Mouse (Mus musculus) forebrain, embryonic 12.5 days (tissue): ENCODE data around the gene Ccnl2. TPM values are rescaled to one million over a fixed set of nuclear protein-coding genes. Genes with fewer than 3 reads are reported as not detected.

Experiments used
- ATAC-seq: fragments of 200-750 bp; cut with Nextera tagmentation; 2 replicates; pipeline ENCODE4 v1.8.0; 2017; ENCODE audit warnings: moderate TSS enrichment; ENCODE audit not compliant: low FRiP score
- H3K27ac ChIP-seq: fragments of 300-500 bp; sonication (generic); 2 replicates; pipeline ENCODE4 v1.5.1; 2016; ENCODE audit warnings: mild to moderate bottlenecking
- H3K27me3 ChIP-seq: fragments of 300-500 bp; sonication (generic); 2 replicates; pipeline ENCODE4 v1.6.1; 2016; ENCODE audit warnings: mild to moderate bottlenecking
- H3K36me3 ChIP-seq: fragments of 300-500 bp; sonication (generic); replicated peaks from 2 replicates; pipeline ENCODE4 v1.6.1; 2016; ENCODE audit warnings: mild to moderate bottlenecking
- H3K4me1 ChIP-seq: fragments of 300-500 bp; sonication (generic); 2 replicates; pipeline ENCODE4 v1.6.1; 2016
- H3K4me2 ChIP-seq: fragments of 300-500 bp; sonication (generic); 2 replicates; pipeline ENCODE4 v1.6.1; 2016; ENCODE audit warnings: mild to moderate bottlenecking, moderate library complexity
- H3K4me3 ChIP-seq: fragments of 300-500 bp; sonication (generic); replicated peaks from 2 replicates; pipeline ENCODE4 v1.5.1; 2016; ENCODE audit warnings: mild to moderate bottlenecking
- H3K9ac ChIP-seq: fragments of 300-500 bp; sonication (generic); 2 replicates; pipeline ENCODE4 v1.6.1; 2016; ENCODE audit warnings: mild to moderate bottlenecking
- H3K9me3 ChIP-seq: fragments of 300-500 bp; sonication (generic); 2 replicates; pipeline ENCODE4 v1.6.1; 2016
- WGBS: fragments of 180-500 bp; shearing (Covaris S2); methylation state at CpG from one replicate; pipeline ENCODE4 v1.1.7; 2016; 5-methylcytosine and 5-hydroxymethylcytosine counted together
- microRNA-seq: library from miRNA; unstranded; fragments of <30 nt; microRNA quantifications from one replicate; pipeline ENCODE4, GENCODE M21; 2017
- polyA plus RNA-seq: library from polyadenylated mRNA; unstranded; fragments of >200 nt; fragmentation: Nextera tagmentation; extraction: Ambion mirVana; gene quantifications from 2 replicates; pipeline ENCODE4 v1.2.1, GENCODE M21; 2016

Gene Ccnl2
- polyA plus RNA-seq, 1 experiment from 2014 or later: 202 TPM

DNA sequence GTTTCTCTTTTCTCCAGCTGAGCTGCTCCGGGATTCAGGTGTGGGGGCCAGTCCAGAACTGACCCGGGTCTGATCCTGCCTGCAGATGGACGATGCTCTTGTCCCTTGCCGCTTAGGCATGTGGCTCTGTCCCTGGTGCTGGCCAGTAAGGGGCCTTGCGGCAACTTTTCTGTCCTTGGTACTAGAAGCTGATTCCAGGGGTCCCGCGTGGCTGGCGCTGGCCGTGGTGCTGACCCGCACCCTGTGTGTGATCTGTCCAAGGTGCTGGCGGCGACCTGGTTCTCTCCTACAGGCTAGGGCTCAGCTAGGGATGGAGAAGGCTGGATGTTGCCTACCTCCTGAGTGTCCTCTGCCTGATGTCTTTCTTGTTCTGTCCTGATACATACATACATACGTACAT is 47.0 kb downstream of the Ccnl2 start:
- Histone ChIP-seq H3K4me1 (no peaks in the 10 kb centered on the region), H3K9ac (no peak overlapping the region), H3K4me3 (no peak overlapping the region), H3K27me3 (no peaks in the 10 kb centered on the region), H3K36me3 (peaks cover 74% of the 10 kb centered on the region), H3K4me2 (no peak overlapping the region), H3K27ac (no peak overlapping the region), H3K9me3 (no peaks in the 10 kb centered on the region)
- ATAC-seq: no peak
- 30% methylated on average over 13 of the region's 13 CpGs for WGBS

DNA sequence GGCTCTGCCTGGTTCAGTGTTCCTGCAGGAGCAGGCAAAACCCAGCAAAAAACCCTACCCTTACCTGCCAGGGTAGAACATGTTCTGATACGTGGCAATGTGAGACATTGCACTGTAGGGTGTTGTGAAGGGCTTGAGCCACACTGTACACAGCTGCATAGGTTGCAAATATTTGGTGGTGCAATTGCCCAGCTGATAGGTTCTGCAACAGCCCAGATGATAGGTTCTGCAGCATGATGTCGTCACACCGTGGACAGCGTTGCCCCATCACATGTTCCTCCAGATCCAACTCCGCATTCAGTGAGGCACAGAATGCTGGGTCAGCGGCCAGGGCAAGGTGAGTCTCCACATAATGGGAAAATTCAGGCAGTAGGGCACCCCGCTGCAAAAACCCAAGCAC is 49.5 kb downstream of the Ccnl2 start:
- Histone ChIP-seq H3K9me3 (no peaks in the 10 kb centered on the region), H3K4me2 (no peak overlapping the region), H3K36me3 (peaks cover 72% of the 10 kb centered on the region), H3K9ac (no peak overlapping the region), H3K4me3 (no peak overlapping the region), H3K27ac (no peak overlapping the region), H3K4me1 (no peaks in the 10 kb centered on the region), H3K27me3 (no peaks in the 10 kb centered on the region)
- no peak for ATAC-seq
- 92% methylated on average over 7 of the region's 7 CpGs for WGBS

GRCm38 (mm10) chr4:155863001-155863400 is 50.7 kb downstream of the Ccnl2 start, which contains the start of gene Tas1r3:
Tas1r3 (minus strand) TSS chr4:155863362.
- 74% methylated on average over 5 of the region's 5 CpGs for WGBS

DNA sequence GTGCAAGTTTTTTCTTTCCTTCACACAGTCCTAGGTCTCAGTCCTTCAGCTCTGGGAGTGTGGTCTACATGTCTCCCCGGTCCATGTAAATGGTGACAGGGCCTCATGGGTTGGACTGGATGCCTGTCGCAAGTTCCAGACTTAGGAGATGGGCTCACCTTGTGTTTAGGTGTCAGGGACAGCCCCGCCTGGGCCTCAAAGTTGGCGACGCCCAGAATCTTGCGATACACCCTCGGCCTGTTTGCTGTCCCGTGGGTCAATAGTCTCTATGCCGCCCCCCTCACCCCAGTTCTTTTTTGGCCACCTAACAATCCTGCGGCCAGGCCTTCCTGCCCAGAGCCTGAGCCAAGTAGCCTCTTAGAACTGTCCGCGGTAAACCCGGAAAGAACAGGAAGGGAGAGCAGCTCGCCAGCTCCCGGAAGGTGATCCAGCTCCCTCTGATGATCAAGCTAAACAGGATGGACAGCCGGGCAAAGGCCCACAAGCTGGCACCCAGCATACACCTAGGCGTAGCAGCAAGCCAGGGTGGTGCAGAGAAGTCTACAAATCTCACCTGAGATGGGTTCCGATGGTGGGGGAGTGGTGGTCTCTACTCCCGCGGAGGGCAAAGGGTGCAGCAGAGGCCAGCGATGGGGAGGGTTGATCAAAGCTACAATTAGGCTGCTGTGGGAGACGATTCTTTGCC is 56.5 kb downstream of the Ccnl2 start:
- ATAC-seq: peak; percentile 2; the same call in 1 of the 2 replicates
- H3K27me3 ChIP-seq: no peaks in the 10 kb centered on the region
- H3K27ac ChIP-seq: 0 out of 2 replicates have a peak overlapping the region, but pooled peaks have one; percentile 6
- peaks cover 27% of the 10 kb centered on the region for H3K4me1 ChIP-seq
- 11% methylated on average over 22 of the region's 22 CpGs for WGBS
- peak overlapping the region; percentile 91 for H3K4me2 ChIP-seq
- H3K36me3 ChIP-seq: peaks cover 51% of the 10 kb centered on the region
- H3K4me3 ChIP-seq: peak overlapping the region; percentile 78
- peak overlapping the region; percentile 90 for H3K9ac ChIP-seq
- no peaks in the 10 kb centered on the region for H3K9me3 ChIP-seq

More at GRCm38 (mm10) chr4:155863001-155863400, 50.7 kb downstream of the Ccnl2 start, which contains the start of gene Tas1r3:
- ATAC-seq: no peak
- Histone ChIP-seq H3K4me3 (no peak within 1 kb of the TSS), H3K36me3 (peaks cover 63% of the 10 kb centered on the region), H3K4me1 (peaks cover under 1% of the 10 kb centered on the region), H3K9me3 (no peaks in the 10 kb centered on the region), H3K27me3 (no peaks in the 10 kb centered on the region), H3K27ac (no peak within 1 kb of the TSS), H3K4me2 (no peak within 1 kb of the TSS), H3K9ac (no peak within 1 kb of the TSS)

- peak; percentile 96 for ATAC-seq
- H3K27ac ChIP-seq: peak within 1 kb of the TSS; percentile 73
Observed at GRCm38 (mm10) chr4:155869317-155870033, 57.2 kb downstream of the Ccnl2 start, which contains the start of the genes Cptp and Ints11. Cptp (minus strand) TSS chr4:155869440. Ints11 (plus strand) TSS chr4:155869546.

GRCm38 (mm10) chr4:155871404-155871803 is 59.1 kb downstream of the Ccnl2 start:
- no peak for ATAC-seq
- Histone ChIP-seq H3K4me3 (no peak overlapping the region), H3K9me3 (no peaks in the 10 kb centered on the region), H3K9ac (no peak overlapping the region), H3K4me2 (no peak overlapping the region), H3K27me3 (no peaks in the 10 kb centered on the region), H3K4me1 (peaks cover 27% of the 10 kb centered on the region), H3K27ac (no peak overlapping the region), H3K36me3 (peaks cover 54% of the 10 kb centered on the region)
- WGBS: 95% methylated on average over 7 of the region's 7 CpGs

More at GRCm38 (mm10) chr4:155869317-155870033, 57.2 kb downstream of the Ccnl2 start, which contains the start of the genes Cptp and Ints11:
- Histone ChIP-seq H3K27me3 (no peaks in the 10 kb centered on the region), H3K4me3 (peak within 1 kb of the TSS; percentile 78), H3K4me1 (peaks cover 27% of the 10 kb centered on the region), H3K9ac (peak within 1 kb of the TSS; percentile 90), H3K36me3 (peaks cover 58% of the 10 kb centered on the region), H3K9me3 (no peaks in the 10 kb centered on the region), H3K4me2 (peak within 1 kb of the TSS; percentile 91)
- under 1% methylated on average over 63 of the region's 63 CpGs for WGBS

Small RNA genes lying within 50 kb of the gene (microRNA-seq; reads per million reads assigned to microRNA genes)
- gene Gm27743: not detected

Other genes with a start within 250 kb of the Ccnl2 start
- gene Slc35e2, start 211.1 kb upstream of the Ccnl2 start, polyA plus RNA-seq: 12.9 and 14.1 TPM in 2 replicates
- 91.6 and 97.7 TPM in 2 replicates for gene Cdk11b, start 187.6 kb upstream of the Ccnl2 start, polyA plus RNA-seq
- not detected in 2 replicates for gene Gm10563, start 167.1 kb upstream of the Ccnl2 start, polyA plus RNA-seq
- 2.2 and 2.4 TPM in 2 replicates for gene Mmp23, start 159.1 kb upstream of the Ccnl2 start, polyA plus RNA-seq
- gene Mib2, start 143.3 kb upstream of the Ccnl2 start, polyA plus RNA-seq: 30.7 and 35.8 TPM in 2 replicates
- 2.4 and 5.9 TPM in 2 replicates for gene Fndc10, start 118.1 kb upstream of the Ccnl2 start, polyA plus RNA-seq
- gene Ssu72, start 107.7 kb upstream of the Ccnl2 start, polyA plus RNA-seq: 137 and 139 TPM in 2 replicates
- 2.5 and 3.2 TPM in 2 replicates for gene Tmem240, start 77.7 kb upstream of the Ccnl2 start, polyA plus RNA-seq
- 95.3 and 99.0 TPM in 2 replicates for gene Atad3a, start 51.4 kb upstream of the Ccnl2 start, polyA plus RNA-seq
- 9.8 and 11.5 TPM in 2 replicates for gene Vwa1, start 37.8 kb upstream of the Ccnl2 start, polyA plus RNA-seq
- 0.22 and 0.35 TPM in 2 replicates for gene Tmem88b, start 26.6 kb upstream of the Ccnl2 start, polyA plus RNA-seq
- not detected in 2 replicates for gene Ankrd65, start 22.1 kb upstream of the Ccnl2 start, polyA plus RNA-seq
- gene Mrpl20, start 9.6 kb upstream of the Ccnl2 start, polyA plus RNA-seq: 209 and 210 TPM in 2 replicates
- 131 and 132 TPM in 2 replicates for gene Aurkaip1, start 18.8 kb downstream of the Ccnl2 start, polyA plus RNA-seq
- gene Mxra8, start 27.2 kb downstream of the Ccnl2 start, polyA plus RNA-seq: 22.9 and 24.3 TPM in 2 replicates
- gene Dvl1, start 34.9 kb downstream of the Ccnl2 start, polyA plus RNA-seq: 6.1 and 9.2 TPM in 2 replicates
- 0.51 and 0.61 TPM in 2 replicates for gene Tas1r3, start 50.9 kb downstream of the Ccnl2 start, polyA plus RNA-seq
- 17.9 and 23.4 TPM in 2 replicates for gene Cptp, start 57.0 kb downstream of the Ccnl2 start, polyA plus RNA-seq
- 92.2 and 94.1 TPM in 2 replicates for gene Ints11, start 57.1 kb downstream of the Ccnl2 start, polyA plus RNA-seq
- 44.6 and 48.8 TPM in 2 replicates for gene Pusl1, start 79.3 kb downstream of the Ccnl2 start, polyA plus RNA-seq
- 47.9 and 57.2 TPM in 2 replicates for gene Acap3, start 79.3 kb downstream of the Ccnl2 start, polyA plus RNA-seq
- gene Ube2j2, start 131.3 kb downstream of the Ccnl2 start, polyA plus RNA-seq: 154 and 159 TPM in 2 replicates
- 10.9 and 11.6 TPM in 2 replicates for gene C1qtnf12, start 149.8 kb downstream of the Ccnl2 start, polyA plus RNA-seq
- 16.4 and 18.6 TPM in 2 replicates for gene B3galt6, start 180.2 kb downstream of the Ccnl2 start, polyA plus RNA-seq
- gene Sdf4, start 180.4 kb downstream of the Ccnl2 start, polyA plus RNA-seq: 115 and 117 TPM in 2 replicates
- gene Tnfrsf4, start 201.4 kb downstream of the Ccnl2 start, polyA plus RNA-seq: 0.70 and 1.2 TPM in 2 replicates
- gene Tnfrsf18, start 213.7 kb downstream of the Ccnl2 start, polyA plus RNA-seq: 1.3 and 1.4 TPM in 2 replicates
- 0.22 and 0.37 TPM in 2 replicates for gene Ttll10, start 246.9 kb downstream of the Ccnl2 start, polyA plus RNA-seq